Mouse (Mus musculus): ENCODE results near the gene Klri1.
"Not testable (repeated sequence)": the region's sequence is repeated elsewhere in the genome, so short reads cannot be mapped to it uniquely, and the experiment has no call there.

Klri1 gene

DNA sequence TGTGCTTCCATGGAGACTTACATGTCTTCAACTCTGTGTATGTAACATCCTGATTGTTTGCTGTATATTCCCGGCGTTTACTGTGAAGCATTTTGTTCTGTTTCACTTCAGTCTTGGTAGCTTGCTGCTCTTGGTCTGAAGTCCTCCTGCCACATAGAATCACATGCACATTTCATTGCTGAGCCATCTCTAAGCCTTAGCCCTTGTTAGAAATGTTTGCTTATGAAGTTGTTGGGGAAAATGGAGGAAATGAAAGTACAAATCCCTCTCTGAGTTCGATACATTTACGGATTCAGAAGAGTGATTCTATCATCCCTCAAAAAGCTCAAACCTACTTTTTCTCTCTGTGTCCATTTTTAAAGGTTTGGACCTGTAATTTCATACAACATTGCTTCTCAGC lies at the start of gene Klri1:
Klri1 (minus strand) TSS at position 101 of the 400 bp plus-strand sequence.
- no peak for DNase-seq (ENCODE audit: low spot score)

DNA sequence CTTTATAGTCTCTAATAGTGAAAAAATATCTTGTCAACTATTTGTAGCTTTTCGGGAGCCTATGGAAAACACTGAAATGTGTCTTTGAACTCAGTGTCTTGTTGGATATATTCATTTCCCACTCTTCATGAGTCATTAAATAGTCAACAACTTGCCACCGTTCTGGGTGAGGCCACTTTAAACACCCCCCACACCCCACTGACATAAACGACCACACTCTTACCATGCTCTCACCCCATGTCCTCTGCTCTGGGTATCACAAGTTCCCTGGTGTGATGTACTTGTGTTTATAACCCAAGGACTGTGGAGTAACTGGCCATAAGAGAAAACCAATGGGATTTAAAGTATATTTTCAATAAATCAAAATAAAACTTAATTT lies 30.7 kb upstream of the Klri1 start:
- DNase-seq (ENCODE audit: low spot score) = no peak

DNA sequence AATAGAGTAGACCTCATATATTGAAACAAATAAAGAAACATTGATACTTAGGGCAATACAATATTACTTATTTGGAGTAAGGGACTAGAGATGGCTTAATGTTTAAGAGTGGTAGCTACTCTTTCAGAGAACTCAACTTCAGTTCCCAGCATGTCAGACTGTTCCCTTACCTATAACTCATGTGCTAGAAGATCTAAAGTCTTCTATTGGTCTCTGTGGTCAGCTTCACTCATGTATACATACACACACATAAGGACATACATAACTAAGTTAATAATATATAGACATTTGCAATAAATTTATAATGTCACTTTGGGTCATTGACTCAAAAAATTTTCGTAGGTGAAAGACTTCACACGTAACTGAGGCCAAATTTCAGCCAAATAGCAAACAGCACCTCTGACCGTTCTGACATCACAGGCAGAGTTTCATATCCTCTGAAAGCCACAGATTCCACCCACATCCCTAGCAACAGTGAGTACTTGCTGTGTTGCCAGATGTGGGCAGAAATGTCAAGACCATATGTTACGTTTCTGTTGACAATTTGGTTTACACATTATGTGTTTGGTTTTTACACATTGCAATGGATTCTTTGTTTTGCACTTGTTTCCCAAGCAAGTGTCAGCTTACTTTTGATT lies 30.2 kb upstream of the Klri1 start:
- no peak for DNase-seq (ENCODE audit: low spot score)

DNA sequence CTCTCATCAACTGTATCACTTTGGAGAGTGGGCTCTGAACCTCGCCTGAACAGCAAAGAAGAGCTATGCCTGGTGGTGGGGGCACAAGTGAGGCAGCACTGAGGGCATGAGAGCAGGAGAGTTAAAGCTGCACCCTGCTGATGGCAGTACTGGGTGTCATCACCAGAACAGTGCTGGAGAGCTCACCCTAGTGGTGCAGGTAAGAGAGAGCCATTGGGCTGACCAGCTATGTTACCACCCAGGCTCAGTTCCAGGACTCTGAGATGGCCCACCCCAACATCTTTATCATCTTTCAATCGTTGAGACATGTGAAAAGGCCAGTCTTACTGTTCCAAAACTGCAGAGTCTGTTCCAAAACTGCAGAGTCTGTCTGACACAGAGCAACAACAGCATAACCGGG lies 29.2 kb upstream of the Klri1 start:
- DNase-seq (ENCODE audit: low spot score) = no peak

DNA sequence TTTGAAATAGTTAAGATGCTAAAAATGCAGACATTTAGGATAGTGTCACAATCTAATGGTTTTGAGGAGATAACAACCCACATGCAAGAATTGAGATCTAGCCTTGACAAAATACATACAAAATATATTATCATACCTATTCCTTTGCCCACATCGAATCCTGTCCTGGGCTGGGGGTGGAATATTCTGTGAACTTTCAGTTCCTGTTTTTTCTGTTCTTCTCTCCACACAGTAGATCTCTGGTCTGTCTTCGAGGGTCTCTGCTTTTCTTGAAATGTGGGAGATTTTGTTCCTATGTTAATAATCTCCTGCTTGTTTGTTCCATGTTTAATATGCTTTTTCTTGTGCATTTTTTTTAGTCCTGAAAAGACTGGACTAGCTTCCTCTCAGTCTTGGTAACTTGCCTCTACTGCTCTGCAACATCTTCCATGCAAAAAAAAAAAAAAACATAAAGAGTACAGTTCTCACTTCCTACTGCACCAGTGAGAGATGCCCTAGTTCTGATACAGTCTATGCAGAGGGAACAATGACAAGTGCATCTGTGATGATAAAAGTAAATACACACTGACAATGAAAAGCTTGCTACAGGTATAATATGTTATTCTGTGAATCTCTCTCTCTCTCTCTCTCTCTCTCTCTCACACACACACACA lies 23.3 kb upstream of the Klri1 start, which contains the start of gene Klri2:
Klri2 (minus strand) TSS at position 416 of the 653 bp plus-strand sequence.
- DNase-seq (ENCODE audit: low spot score) = no peak

DNA sequence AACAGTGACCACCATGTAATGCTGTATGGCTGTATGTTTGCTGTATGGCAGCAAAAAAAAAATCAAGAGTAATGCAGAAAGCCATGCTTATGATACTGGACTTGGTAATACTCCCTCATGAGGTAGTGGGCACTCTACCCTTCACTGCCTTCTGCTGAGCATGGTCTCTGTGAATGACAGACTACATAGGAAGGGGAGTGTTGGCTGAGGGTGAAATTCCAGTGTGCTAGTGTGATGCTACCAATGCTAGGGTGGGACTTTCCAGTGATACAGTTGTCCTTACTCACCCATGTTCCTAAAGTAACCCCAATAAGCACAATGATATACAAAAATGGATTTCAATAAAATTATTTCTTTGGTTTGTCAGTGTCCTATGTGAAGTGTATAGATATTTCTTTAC lies 19.5 kb upstream of the Klri1 start:
- no peak for DNase-seq (ENCODE audit: low spot score)

DNA sequence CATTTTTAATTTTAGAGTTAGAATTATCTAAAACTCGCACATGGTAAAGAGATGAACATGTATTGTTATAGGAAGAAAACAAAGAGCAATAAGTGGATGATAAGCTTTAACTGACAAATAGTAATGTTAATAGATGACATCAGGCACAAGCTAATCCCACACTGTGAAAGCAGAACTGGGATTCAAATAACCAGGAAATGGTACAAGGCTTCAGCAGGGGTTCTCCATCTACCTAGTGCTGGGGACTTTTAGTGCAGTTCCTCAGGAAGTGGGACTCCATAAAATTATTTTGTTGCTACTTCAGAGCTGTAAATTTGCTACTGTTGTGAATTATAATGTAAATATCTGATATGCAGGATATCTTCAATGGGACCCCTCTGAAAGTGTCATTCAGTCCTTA lies 10.3 kb upstream of the Klri1 start:
- DNase-seq (ENCODE audit: low spot score) = no peak

- no peak for DNase-seq (ENCODE audit: low spot score)
Measured at GRCm38 (mm10) chr6:129721390-129721789, 4.5 kb upstream of the Klri1 start.

DNA sequence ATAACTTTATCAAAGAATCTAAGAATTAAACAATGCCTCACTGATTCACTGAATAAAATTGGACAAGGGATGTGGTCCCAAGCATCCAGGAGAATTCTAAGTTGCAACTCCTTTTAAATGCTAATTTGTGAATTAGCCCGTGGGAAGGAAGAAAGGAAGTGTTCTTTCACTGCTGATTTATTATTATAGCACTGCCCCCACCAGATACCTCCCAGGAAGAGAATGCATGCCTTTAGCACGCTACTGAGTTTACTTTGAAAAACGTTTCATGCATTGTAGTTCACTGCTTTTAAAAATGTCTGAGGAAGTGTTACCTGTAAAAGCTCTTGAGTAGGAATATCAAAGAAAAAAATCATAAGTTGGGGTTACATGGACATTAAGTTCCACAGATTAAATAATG lies 3.6 kb upstream of the Klri1 start:
- DNase-seq (ENCODE audit: low spot score) = no peak

DNA sequence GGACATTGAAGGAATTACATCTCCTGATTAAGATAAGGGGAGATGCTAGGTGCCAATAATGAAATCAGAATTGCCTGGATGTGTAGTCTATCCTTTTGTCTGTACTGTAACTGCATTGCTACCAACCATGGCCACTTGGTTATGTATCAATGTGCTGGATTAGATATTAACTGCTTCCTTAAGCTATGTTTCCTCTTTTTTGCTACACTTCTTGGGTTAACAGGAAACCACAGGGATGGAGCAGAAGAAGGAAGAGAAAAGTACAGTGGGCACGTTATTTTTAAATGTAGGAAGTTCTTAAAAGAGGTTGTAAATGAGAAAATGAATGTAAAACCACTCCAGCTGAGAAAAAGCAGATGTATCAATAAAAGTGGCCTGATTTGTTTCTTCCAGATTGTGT lies 3.4 kb downstream of the Klri1 start:
- DNase-seq (ENCODE audit: low spot score) = no peak

DNA sequence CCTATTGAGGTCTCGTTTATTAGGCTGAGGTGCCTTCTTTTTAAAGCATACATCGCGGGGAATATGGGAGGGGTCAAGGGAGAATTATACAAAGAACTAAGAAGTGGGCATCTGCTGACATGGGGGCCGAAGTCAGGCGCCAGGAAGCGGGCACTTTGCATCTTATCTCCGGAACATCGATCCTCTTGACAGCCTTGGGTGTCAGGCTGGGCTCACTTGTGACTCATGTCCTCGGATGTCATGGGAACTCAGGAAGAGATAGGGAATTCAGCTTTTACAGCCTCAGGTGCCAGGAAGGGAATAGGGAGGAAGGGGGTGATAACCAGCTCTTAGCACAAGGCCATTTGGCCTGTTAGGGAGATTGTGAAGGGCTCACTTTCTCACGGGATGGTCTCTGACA lies 25.5 kb downstream of the Klri1 start:
- not testable (repeated sequence) for DNase-seq (ENCODE audit: low spot score)

GRCm38 (mm10) chr6:129680379-129680778 lies 36.6 kb downstream of the Klri1 start:
- DNase-seq (ENCODE audit: low spot score) = no peak

DNA sequence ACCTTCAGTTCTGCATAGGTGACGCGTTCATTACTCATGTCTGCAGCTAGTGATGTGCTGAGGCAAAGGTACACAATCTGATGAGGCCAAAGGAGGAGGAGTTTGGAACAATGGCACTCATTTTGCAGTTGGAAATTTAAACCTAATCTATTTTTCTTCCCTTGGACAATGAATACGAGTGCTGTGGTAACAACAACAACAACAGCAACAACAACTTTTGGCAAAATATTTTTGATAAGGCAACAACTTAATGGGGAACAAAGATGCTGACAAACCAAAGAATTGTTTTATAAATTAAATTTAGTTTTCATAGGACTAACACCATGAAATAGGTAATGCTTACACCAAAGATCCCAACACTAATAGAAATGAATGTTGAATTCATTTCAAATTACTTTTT lies 38.1 kb downstream of the Klri1 start, which contains the start of gene Klrc1:
Klrc1 (minus strand) TSS at position 101 of the 400 bp plus-strand sequence.
- no peak for DNase-seq (ENCODE audit: low spot score)

- DNase-seq (ENCODE audit: low spot score) = not testable (repeated sequence)
Measured at GRCm38 (mm10) chr6:129661301-129661700, 55.6 kb downstream of the Klri1 start.

DNA sequence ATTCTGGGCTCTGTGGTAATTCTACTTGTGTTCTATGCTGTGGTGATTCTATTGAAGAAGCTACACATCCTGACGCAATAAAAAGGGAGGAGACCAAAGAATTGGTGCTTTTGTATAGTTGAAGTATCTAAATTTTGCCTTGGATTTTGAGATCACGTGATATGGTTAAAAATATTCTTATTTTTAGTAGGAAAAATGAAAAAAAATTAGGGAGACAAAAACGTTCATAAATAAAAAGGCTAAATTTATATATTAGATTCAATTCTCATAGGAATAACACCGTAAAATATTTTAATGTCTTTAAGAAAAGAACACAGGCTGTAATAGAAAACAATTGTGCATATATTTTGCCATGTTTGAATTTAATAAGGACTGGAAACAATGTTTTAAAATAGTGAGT lies 56.3 kb downstream of the Klri1 start, which contains the start of gene Klrc2:
Klrc2 (minus strand) TSS at position 101 of the 400 bp plus-strand sequence.
- not testable (repeated sequence) for DNase-seq (ENCODE audit: low spot score)
